Mouse (Mus musculus): ENCODE results near the gene Tmem95.
"Not testable (repeated sequence)": the region's sequence is repeated elsewhere in the genome, so short reads cannot be mapped to it uniquely, and the experiment has no call there.

The Tmem95 gene

GRCm38 (mm10) chr11:69877878-69878277, at the start of gene Tmem95:
Gene Tmem95, minus strand, starts transcription at chr11:69878018.
- DNase-seq, result no peak

GRCm38 (mm10) chr11:69927501-69927900, 49.7 kb upstream of the Tmem95 start:
- no peak for DNase-seq

- DNase-seq, result no peak
Observed at GRCm38 (mm10) chr11:69922796-69923195, 45.0 kb upstream of the Tmem95 start.

- no peak for DNase-seq
Observed at GRCm38 (mm10) chr11:69922012-69922756, 44.4 kb upstream of the Tmem95 start.

- DNase-seq, result peak; percentile 100
Observed at GRCm38 (mm10) chr11:69921114-69922011, 43.5 kb upstream of the Tmem95 start, which contains the start of gene Eif5a. Gene Eif5a, minus strand, starts transcription at chr11:69921958.

GRCm38 (mm10) chr11:69920266-69921031, 42.6 kb upstream of the Tmem95 start:
- peak; percentile 77 for DNase-seq

GRCm38 (mm10) chr11:69919661-69920265, 41.9 kb upstream of the Tmem95 start:
- DNase-seq, result peak; percentile 67

GRCm38 (mm10) chr11:69919053-69919452, 41.2 kb upstream of the Tmem95 start:
- DNase-seq, result no peak

- DNase-seq, result no peak
Observed at GRCm38 (mm10) chr11:69918118-69918517, 40.3 kb upstream of the Tmem95 start.

- no peak for DNase-seq
Observed at GRCm38 (mm10) chr11:69917379-69917948, 39.6 kb upstream of the Tmem95 start.

GRCm38 (mm10) chr11:69916652-69917378, 39.0 kb upstream of the Tmem95 start:
- DNase-seq, result not testable (repeated sequence)

- DNase-seq, result no peak
Observed at GRCm38 (mm10) chr11:69915667-69916627, 38.1 kb upstream of the Tmem95 start.

- DNase-seq, result no peak
Observed at GRCm38 (mm10) chr11:69914917-69915430, 37.2 kb upstream of the Tmem95 start.

GRCm38 (mm10) chr11:69914372-69914764, 36.5 kb upstream of the Tmem95 start:
- DNase-seq, result no peak

GRCm38 (mm10) chr11:69913554-69914371, 35.9 kb upstream of the Tmem95 start, which contains the start of gene Gps2:
Gene Gps2, plus strand, starts transcription at chr11:69913888.
- peak; percentile 93 for DNase-seq

GRCm38 (mm10) chr11:69912716-69913530, 35.1 kb upstream of the Tmem95 start:
- no peak for DNase-seq

- no peak for DNase-seq
Observed at GRCm38 (mm10) chr11:69911701-69912100, 33.9 kb upstream of the Tmem95 start.
